Mouse (Mus musculus): Measurements from ENCODE around the gene Rgs16. TPM values are rescaled to one million over a fixed set of nuclear protein-coding genes. Genes with fewer than 3 reads are reported as not detected.

The Rgs16 gene
- polyA plus RNA-seq, 1 experiment from 2014 or later = 22.9 TPM

DNA sequence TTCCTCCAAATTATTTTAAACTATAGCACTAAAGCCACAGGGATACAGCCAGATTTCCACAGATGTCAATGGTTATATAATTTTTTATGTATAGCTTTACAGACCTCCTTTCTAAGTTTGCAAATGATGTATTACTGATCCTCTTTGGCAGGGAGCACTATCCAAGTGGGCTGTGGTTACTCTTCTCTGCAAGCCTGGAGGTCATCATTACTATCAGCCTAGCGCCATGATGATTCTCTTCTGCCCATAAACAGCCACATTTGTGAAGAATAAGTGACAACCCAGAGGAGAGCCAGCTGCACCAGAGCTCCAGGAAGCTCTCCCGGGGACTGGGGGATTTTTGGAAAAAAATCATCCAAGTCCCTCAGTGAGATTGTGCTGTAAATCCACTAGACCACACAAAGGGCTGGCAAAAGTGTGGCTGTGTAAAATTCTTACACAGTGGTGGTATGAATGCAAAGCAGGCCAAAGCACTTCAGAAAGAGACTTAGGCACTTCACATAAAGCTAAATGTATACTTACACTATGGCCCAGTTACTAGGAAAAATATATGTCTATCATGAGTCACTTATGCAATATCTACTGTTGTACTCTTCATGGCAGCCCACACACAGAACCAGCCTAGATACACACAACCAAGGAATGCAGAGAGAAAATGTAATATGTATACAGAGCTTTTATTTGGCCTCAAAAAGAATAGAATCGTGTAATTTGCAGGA lies 28.4 kb upstream of the Rgs16 start:
- no peaks in the 10 kb centered on the region; the same call in 1 of the 2 replicates for H3K4me1 ChIP-seq (ENCODE audit: insufficient read depth)
- no peaks in the 10 kb centered on the region for H3K27me3 ChIP-seq (ENCODE audit: insufficient read depth, low read length)
- TF ChIP-seq EP300 (IDR thresholded peaks at IDR 0.05; ENCODE audit: low read depth) (no peak), CTCF (IDR thresholded peaks at IDR 0.05; ENCODE audit: low read depth) (no peak)
- H3K4me2 ChIP-seq (ENCODE audit: low read depth, low read length) = no peak overlapping the region
- H3K4me3 ChIP-seq (ENCODE audit: low read depth, low read length) = no peak overlapping the region
- ATAC-seq = no peak
- H3K36me3 ChIP-seq (replicated peaks; ENCODE audit: insufficient read depth, low read length) = no peaks in the 10 kb centered on the region
- no peaks in the 10 kb centered on the region for H3K9me3 ChIP-seq (ENCODE audit: low read length)
- H3K9ac ChIP-seq (replicated peaks) = no peak overlapping the region
- H3K27ac ChIP-seq (ENCODE audit: low read depth) = no peak overlapping the region
- WGBS (ENCODE audit: insufficient replicate concordance) = 67% methylated on average over 3 of the region's 3 CpGs
- DNase-seq = no peak

GRCm38 (mm10) chr1:153712633-153713032 lies 27.5 kb upstream of the Rgs16 start:
- Histone ChIP-seq H3K36me3 (replicated peaks; ENCODE audit: insufficient read depth, low read length) (no peaks in the 10 kb centered on the region), H3K27ac (ENCODE audit: low read depth) (no peak overlapping the region), H3K4me3 (ENCODE audit: low read depth, low read length) (no peak overlapping the region), H3K9me3 (ENCODE audit: low read length) (no peaks in the 10 kb centered on the region), H3K4me2 (ENCODE audit: low read depth, low read length) (no peak overlapping the region), H3K27me3 (ENCODE audit: insufficient read depth, low read length) (no peaks in the 10 kb centered on the region), H3K4me1 (ENCODE audit: insufficient read depth) (no peaks in the 10 kb centered on the region; the same call in 1 of the 2 replicates), H3K9ac (replicated peaks) (no peak overlapping the region)
- WGBS (ENCODE audit: insufficient replicate concordance) = 77% methylated on average over 2 of the region's 2 CpGs
- ATAC-seq (no peak), DNase-seq (no peak)
- TF ChIP-seq EP300 (IDR thresholded peaks at IDR 0.05; ENCODE audit: low read depth) = no peak
- TF ChIP-seq CTCF (IDR thresholded peaks at IDR 0.05; ENCODE audit: low read depth) = no peak

DNA sequence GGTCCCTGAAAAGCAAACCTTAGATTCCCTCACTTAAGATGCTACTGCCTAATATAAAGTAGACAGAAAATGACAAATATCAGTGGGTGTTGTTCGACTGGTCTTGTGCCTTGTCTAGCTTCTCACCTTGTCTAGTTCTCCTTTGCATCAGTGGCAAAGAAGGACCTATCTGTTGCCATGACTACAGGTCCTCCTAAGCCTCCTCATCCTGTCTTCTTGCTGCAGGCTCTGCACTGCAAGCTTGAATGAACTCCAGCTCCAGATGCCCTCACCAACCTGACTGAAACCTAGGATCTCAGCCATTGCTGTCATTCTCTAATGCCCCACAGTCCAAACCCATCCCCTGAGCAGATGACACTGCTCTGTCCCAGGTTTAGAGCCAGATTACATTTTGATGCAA lies 22.2 kb upstream of the Rgs16 start:
- no peaks in the 10 kb centered on the region for H3K36me3 ChIP-seq (replicated peaks; ENCODE audit: insufficient read depth, low read length)
- ATAC-seq = no peak
- H3K9me3 ChIP-seq (ENCODE audit: low read length) = no peaks in the 10 kb centered on the region
- DNase-seq = no peak
- no peak overlapping the region for H3K27ac ChIP-seq (ENCODE audit: low read depth)
- no peak overlapping the region for H3K4me3 ChIP-seq (ENCODE audit: low read depth, low read length)
- H3K4me2 ChIP-seq (ENCODE audit: low read depth, low read length) = no peak overlapping the region
- H3K9ac ChIP-seq (replicated peaks) = no peak overlapping the region
- TF ChIP-seq EP300 (IDR thresholded peaks at IDR 0.05; ENCODE audit: low read depth) = no peak
- TF ChIP-seq CTCF (IDR thresholded peaks at IDR 0.05; ENCODE audit: low read depth) = no peak
- no peaks in the 10 kb centered on the region for H3K27me3 ChIP-seq (ENCODE audit: insufficient read depth, low read length)
- H3K4me1 ChIP-seq (ENCODE audit: insufficient read depth) = no peaks in the 10 kb centered on the region
- WGBS (ENCODE audit: insufficient replicate concordance) = 71% methylated on average over 1 of the region's 1 CpGs

DNA sequence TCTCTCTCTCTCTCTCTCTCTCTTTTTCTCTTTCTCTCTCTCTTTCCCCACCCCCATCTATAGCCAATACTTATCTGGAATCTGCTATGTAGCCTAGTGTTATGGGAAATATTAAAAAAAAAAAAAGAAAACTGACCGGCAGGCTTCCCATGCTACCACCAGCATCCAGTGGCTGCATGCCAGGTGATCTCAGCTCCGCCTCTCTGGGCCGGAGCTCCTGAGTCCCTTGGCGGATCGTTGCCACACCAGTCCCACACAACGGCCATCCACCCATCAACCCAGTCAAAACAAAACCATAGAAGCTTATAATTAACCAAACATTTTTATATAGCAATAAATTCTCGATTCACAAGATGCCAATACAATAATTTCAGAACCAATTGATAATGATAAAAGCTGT lies 19.2 kb upstream of the Rgs16 start:
- ATAC-seq (no peak), DNase-seq (no peak)
- no peak for TF ChIP-seq CTCF (IDR thresholded peaks at IDR 0.05; ENCODE audit: low read depth)
- no peak for TF ChIP-seq EP300 (IDR thresholded peaks at IDR 0.05; ENCODE audit: low read depth)
- WGBS (ENCODE audit: insufficient replicate concordance) = 74% methylated on average over 7 of the region's 7 CpGs
- Histone ChIP-seq H3K9ac (replicated peaks) (no peak overlapping the region), H3K36me3 (replicated peaks; ENCODE audit: insufficient read depth, low read length) (no peaks in the 10 kb centered on the region), H3K4me3 (ENCODE audit: low read depth, low read length) (no peak overlapping the region), H3K4me1 (ENCODE audit: insufficient read depth) (no peaks in the 10 kb centered on the region), H3K9me3 (ENCODE audit: low read length) (no peaks in the 10 kb centered on the region), H3K27ac (ENCODE audit: low read depth) (no peak overlapping the region), H3K27me3 (ENCODE audit: insufficient read depth, low read length) (no peaks in the 10 kb centered on the region), H3K4me2 (ENCODE audit: low read depth, low read length) (no peak overlapping the region)

DNA sequence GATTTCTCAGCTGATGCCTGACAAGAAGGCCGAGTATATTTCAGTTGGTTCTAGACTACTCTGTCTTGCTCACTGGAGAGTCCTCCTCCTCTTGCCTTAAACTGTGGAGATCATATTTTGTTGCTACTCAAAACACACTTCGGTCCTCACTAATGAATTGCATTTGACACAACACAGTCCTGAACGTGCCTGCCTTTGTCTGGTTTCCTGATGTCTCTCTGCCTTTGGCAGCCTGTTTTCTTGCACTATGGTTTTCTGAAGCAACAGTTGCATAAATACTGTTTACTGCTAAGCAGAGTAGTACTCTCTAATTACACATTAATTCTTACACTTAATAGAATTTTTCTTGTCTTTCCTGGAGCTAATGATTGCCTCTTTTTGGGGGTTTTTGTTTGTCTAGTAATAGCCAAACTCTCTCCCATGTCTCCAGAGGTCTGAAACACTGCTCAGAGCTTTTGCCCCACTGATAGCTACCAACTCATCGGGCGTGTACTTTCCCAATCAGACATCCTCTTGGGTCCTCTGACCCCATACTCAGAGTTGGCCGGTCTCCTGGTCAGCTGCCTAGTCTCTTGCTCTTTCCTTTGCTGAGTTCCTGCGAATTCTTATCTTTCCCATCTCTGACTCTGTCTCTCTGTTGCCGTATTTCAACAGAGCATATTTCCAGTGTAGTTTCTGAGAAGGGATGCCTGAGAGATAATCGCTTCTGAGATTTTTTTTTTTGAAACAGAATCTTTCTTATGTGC lies 18.4 kb upstream of the Rgs16 start:
- TF ChIP-seq CTCF (IDR thresholded peaks at IDR 0.05; ENCODE audit: low read depth) = no peak
- no peak for TF ChIP-seq EP300 (IDR thresholded peaks at IDR 0.05; ENCODE audit: low read depth)
- no peaks in the 10 kb centered on the region for H3K27me3 ChIP-seq (ENCODE audit: insufficient read depth, low read length)
- ATAC-seq (no peak), DNase-seq (no peak)
- no peaks in the 10 kb centered on the region for H3K9me3 ChIP-seq (ENCODE audit: low read length)
- no peak overlapping the region for H3K4me2 ChIP-seq (ENCODE audit: low read depth, low read length)
- H3K4me1 ChIP-seq (ENCODE audit: insufficient read depth) = no peaks in the 10 kb centered on the region
- H3K4me3 ChIP-seq (ENCODE audit: low read depth, low read length) = no peak overlapping the region
- no peaks in the 10 kb centered on the region for H3K36me3 ChIP-seq (replicated peaks; ENCODE audit: insufficient read depth, low read length)
- 68% methylated on average over 9 of the region's 9 CpGs for WGBS (ENCODE audit: insufficient replicate concordance)
- H3K27ac ChIP-seq (ENCODE audit: low read depth) = no peak overlapping the region
- no peak overlapping the region for H3K9ac ChIP-seq (replicated peaks)

DNA sequence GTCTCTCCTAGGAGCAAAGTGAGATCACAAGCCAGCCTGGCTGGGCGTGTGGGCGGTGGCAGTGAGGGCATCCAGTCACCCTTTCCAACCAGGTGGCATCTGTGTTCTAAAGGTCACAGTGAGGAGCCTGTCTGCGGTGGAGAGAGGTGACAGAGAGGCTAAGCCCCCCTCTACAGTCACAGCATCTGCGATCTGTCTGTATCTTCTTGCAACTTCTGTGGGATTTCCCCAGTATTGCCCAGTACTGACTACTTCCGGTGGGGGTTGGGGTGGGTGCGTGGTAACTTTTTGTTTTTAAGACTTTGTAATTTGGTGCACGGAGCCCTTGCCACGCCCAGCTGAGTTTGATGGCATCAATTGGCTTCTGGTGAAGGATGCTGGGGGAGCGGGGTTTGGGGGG lies 16.7 kb upstream of the Rgs16 start:
- Histone ChIP-seq H3K9me3 (ENCODE audit: low read length) (no peaks in the 10 kb centered on the region), H3K36me3 (replicated peaks; ENCODE audit: insufficient read depth, low read length) (no peaks in the 10 kb centered on the region), H3K4me3 (ENCODE audit: low read depth, low read length) (no peak overlapping the region), H3K27ac (ENCODE audit: low read depth) (no peak overlapping the region), H3K4me1 (ENCODE audit: insufficient read depth) (no peaks in the 10 kb centered on the region; the same call in 1 of the 2 replicates), H3K27me3 (ENCODE audit: insufficient read depth, low read length) (no peaks in the 10 kb centered on the region), H3K4me2 (ENCODE audit: low read depth, low read length) (no peak overlapping the region), H3K9ac (replicated peaks) (no peak overlapping the region)
- WGBS (ENCODE audit: insufficient replicate concordance) = 69% methylated on average over 9 of the region's 9 CpGs
- DNase-seq (no peak), ATAC-seq (no peak)
- TF ChIP-seq EP300 (IDR thresholded peaks at IDR 0.05; ENCODE audit: low read depth) (no peak), CTCF (IDR thresholded peaks at IDR 0.05; ENCODE audit: low read depth) (no peak)
